Mouse (Mus musculus): ENCODE measurements around the gene 2510002D24Rik.
"Not testable (repeated sequence)": the region's sequence is repeated elsewhere in the genome, so short reads cannot be mapped to it uniquely, and the experiment has no call there.

Gene 2510002D24Rik

DNA sequence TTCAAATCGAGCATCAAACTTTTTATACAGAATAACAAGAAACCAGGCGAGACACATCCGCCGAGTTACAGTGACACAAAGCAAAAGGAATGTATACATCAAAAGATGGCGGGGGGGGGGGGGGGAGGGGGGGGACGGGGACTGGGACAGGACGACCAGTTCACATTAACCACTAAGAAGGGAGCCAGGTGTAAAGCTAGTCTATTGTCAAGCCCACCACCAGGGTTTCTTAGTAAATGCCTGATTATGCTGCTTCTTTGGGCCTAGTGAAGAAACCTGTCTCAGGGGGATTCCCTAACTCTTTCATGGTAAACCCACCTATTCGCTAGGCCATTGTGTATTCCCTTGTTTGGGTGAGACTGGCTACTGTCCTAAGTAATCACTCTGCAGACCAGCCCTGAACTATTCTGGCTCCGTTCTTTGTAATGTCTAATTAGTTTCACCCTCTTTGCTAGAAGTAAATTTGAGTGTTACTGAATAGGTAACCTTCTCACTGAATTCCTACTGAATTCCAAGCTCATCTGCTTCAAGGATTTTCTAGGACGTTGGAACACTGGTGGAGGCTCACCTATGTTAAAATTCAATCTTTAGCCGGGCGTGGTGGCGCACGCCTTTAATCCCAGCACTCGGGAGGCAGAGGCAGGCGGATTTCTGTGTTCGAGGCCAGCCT, 13.3 kb downstream of the 2510002D24Rik start:
- in situ Hi-C loops (cut with MboI, MseI), result loop anchor here (10.0 kb wide), 1 partner anchor 155 kb away; no protein-coding TSS in a partner anchor

DNA sequence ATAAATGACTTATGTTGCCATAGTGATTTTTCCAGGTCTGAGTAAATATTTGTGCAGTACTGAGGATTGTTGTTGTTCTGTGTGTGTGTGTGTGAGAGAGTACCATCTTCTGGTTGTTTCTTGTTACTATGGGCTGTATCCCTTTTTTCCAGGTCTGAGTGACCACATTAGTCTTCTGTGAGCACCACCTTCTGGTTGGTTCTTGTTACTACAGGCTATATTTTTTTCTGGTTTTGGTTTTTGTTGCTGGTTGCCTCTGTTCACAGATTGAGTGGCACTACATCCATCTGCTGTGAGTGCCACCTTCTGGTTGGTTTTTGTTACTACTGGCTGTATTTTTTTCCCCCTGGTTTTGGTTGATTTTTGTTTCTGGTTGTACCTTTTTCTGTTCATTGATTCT, 22.2 kb downstream of the 2510002D24Rik start:
- in situ Hi-C loops (cut with MboI, MseI), result loop anchor here (10.0 kb wide), 1 partner anchor 164 kb away; no protein-coding TSS in a partner anchor

DNA sequence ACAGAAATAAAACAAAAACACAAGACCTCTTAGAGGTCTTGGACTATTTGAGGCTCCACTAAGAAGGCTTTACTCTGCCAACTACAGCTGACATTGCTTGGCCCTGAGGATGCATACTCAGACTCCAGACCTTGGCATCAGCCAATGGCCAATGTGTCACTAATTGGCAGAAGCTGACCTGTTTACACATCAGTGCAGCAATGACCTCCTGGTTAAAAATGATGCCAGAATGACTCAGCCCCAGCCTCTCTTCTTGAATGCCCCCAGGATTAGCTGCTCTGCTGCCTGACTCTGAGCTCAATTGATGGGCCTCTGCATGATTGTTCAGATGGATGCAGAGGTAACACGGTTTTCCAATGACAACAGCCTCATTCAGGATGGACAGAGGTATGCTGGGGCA, 23.8 kb downstream of the 2510002D24Rik start:
- in situ Hi-C loops (cut with MboI, MseI), result no loop called here

DNA sequence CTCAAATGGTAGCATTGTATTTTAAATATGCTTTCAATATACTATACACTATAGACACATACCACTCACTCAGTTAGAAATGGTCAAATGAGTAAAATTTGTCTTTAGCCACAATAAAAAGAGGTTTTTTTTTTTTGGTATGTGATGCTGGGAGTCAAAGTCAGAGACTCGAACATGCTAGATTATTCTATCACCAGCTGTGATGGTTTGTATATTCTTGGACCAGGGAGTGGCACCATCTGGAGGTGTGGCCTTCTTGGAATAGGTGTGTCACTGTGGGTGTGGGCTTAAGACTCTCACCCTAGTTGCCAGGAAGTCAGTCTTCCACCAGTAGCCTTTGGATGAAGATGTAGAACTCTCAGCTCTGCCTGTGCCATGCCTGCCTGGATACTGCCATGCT, 34.1 kb downstream of the 2510002D24Rik start:
- in situ Hi-C loops (cut with MboI, MseI), result not testable (repeated sequence)

DNA sequence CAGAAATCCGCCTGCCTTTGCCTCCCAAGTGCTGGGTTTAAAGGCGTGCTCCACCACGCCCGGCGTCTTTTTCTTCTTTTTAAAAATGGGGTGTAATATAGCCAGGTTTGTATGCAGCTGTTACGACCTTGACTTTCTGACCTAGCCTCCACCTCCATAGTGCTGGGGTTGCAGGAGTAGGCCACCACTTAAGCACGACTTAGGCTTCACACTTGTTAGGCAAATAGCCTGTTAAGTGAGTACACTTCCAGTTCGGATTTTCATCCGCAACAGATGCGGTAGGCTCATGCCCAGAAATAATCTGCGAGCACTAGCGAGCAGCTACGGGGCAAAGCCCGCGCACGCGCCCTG, 39.7 kb downstream of the 2510002D24Rik start:
- in situ Hi-C loops (cut with MboI, MseI), result no loop called here

DNA sequence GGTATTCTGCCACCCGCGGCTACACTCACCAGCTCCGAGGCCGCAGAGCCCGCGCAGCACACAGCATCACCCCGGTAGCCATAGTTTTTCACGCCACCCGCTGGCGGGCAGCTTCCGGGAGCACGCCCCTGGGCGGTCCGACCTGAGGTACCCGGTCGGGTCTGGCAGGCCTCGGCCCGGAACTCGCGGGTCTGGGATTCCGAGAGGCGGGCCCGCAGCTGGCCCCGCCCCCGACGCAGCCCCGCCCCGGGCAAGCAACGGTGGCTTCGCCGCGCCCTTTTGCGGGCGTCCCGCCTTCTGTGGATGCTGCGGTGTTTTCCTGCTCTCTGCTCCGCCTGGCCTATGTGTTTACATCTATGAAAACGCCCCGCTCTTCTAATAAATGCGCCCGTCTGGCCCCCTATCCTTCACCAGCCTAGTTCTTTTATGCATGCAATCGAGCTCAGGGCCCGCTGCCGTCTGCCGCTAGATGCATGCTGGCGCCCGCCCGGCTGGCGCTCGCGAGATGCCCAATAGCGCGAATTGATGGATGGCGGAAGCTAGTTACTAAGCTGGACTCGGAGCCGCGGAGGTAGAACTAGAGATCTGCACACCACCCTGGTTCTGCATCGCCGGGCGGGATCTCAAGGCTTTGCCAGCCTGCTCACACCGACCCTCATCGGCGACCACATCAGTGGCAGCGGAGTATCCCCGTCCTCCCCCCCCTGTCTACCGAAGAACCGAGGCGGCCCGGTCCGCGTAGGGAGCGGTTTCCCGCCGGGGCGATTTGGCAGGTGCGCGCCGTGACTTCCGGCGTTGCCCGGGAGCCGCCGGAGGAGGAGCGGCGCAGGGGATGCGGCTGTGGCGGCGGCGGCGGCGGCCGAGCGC, 40.3 kb downstream of the 2510002D24Rik start, which contains the start of the genes Mrpl40 and Hira:
TSS of gene Mrpl40 (minus strand) at position 421 of the 867 bp plus-strand sequence.
TSS of gene Hira (plus strand) at position 596 of the 867 bp plus-strand sequence.
- in situ Hi-C loops (cut with MboI, MseI), result no loop called here

DNA sequence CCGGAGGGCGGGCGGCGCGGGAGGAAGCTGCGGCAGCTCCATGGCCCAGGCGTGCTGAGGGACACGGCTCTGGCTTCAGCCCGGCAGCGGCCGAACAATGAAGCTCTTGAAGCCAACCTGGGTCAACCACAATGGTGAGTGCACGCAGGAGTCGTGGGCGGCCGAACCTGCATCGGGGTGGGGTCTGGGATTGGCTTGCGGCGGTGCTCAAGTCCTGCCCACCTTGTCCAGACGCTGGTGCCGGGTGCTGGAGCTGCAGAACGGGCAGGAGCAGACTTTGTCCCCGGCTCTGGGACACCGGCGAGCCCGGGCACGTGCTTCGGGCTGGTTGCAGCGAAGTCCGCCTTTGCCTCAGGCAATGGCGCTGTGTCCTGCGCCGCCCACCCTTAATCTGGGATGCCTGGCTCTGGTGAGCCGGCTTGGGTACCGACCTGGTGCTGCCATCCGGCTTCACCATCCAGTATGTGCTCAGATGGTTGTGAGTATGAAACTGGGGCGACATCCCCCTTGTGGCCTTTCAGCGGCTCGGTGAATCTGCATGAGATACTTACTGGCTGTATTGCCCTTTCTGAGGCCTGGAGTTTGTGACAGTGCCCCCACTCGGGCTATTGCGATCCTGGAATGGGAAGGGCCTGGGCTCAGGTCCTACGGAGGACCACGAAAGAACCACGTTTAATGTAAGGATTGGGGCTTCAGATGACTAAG, 41.2 kb downstream of the 2510002D24Rik start:
- in situ Hi-C loops (cut with MboI, MseI), result no loop called here

DNA sequence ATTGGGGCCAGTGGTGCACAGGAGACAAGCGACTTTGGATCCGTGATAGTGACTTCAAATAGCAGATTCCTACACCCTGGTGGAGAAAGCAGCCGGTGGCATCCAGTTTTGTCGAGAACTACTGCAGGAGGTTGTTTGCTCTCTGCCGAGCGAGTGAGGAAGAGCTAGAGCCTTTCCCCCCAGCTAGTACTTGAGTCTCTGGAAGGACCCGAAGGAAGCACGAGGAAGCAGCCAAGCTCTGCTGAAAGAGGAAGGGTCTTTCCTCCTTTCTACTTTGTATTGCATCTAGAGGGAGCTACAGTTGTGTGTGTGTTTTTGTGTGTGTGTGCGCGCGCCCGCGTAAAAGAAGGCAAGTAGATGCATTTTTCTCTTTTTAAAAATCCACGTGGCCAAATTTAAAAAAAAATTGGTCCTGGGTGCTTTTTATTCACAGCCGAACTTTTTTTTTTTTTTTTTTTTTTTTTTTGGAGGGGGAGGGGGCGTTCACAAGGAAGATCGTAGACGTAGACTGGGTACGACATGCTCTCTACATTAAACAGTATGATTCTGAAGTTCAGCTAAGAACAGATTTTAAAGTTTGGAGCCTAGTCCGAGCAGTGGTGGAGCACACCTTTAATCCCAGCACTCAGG, 41.8 kb downstream of the 2510002D24Rik start:
- in situ Hi-C loops (cut with MboI, MseI), result no loop called here

DNA sequence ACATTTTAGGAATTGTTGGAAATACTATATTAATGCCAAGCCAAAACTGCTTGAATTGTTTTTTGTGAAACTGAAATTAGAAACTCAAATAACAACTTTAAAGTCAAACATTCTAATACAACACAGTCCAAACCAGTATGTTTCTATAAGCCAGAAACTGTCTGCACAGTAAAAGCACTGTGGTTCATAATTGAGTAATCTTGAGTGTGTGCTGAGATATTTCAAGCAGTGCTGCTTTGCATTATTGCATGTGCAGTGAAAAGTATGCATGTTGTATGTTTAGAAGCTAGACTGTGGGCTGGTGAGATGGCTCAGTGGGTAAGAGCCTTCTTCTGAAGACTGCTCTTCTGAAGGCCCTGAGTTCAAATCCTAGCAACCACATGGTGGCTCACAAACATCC, 47.7 kb downstream of the 2510002D24Rik start:
- in situ Hi-C loops (cut with MboI, MseI), result no loop called here

Measured in regulatory T cell (primary cell).